Mouse (Mus musculus): ENCODE data around the gene Tecpr2. TPM values are rescaled to one million over a fixed set of nuclear protein-coding genes. Genes with fewer than 3 reads are reported as not detected.

Tecpr2 gene
- polyA plus RNA-seq, 1 experiment from 2014 or later: 1.2 TPM

DNA sequence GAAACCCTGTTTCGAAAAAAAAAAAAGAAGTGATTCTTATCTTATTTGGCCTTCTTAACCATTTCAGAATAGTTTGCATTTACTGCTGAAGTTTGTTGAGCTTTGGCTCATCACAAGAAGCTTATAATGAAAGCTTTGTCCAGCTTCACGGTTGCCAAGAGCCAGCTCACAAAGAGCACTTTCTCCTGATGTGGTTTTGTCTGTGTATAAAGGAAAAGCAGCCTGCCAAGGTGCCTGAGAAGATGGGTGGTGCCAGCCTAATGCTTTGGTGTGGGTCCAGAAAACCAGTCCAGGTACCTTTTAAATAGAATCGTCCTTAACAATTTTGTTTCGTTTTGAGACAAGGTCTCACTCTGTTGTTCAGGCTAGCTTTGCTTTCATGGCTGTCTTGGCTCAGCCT is 13.0 kb downstream of the Tecpr2 start:
- H3K4me3 ChIP-seq (ENCODE audit: low read depth, low read length): no peak overlapping the region
- 59% methylated on average over 4 of the region's 4 CpGs for WGBS
- H3K4me2 ChIP-seq (replicated peaks; ENCODE audit: low read depth): no peak overlapping the region
- no peak overlapping the region for H3K27ac ChIP-seq (replicated peaks)
- no peak overlapping the region for H3K9ac ChIP-seq (ENCODE audit: low read length)
- no peaks in the 10 kb centered on the region for H3K9me3 ChIP-seq (ENCODE audit: control insufficient read depth, low read length)
- TF ChIP-seq EP300 (optimal IDR thresholded peaks at IDR 0.05) (no peak), CTCF (IDR thresholded peaks at IDR 0.05; ENCODE audit: low read depth) (no peak)
- ATAC-seq (ENCODE audit: low FRiP score, low TSS enrichment) (no peak), DNase-seq (ENCODE audit: low spot score) (no peak)
- no peaks in the 10 kb centered on the region for H3K36me3 ChIP-seq (ENCODE audit: control insufficient read depth, insufficient read depth, low read length)
- H3K4me1 ChIP-seq (replicated peaks; ENCODE audit: control insufficient read depth, insufficient read depth): no peaks in the 10 kb centered on the region
- no peaks in the 10 kb centered on the region for H3K27me3 ChIP-seq (ENCODE audit: control insufficient read depth, insufficient read depth, low read length)

DNA sequence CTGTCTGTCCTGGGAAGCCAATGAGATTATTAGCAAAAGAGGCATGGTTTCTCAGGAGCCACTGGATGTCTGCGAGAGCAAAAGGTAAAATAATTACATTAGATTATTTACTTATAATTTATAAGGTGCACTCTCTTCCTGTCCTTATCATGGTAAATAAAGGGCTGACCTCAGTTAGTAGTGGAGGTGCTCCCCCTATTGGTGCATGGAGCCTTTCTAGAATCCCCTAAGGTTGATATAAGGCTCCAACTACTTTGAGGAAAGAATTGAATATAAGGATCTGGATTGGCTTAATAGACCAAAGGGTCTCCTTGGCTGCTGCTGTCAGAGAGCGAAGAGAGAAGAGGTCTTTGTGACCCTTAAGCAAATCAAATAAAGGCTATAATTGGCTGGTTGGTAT is 14.5 kb downstream of the Tecpr2 start:
- 84% methylated on average over 2 of the region's 2 CpGs for WGBS
- TF ChIP-seq EP300 (optimal IDR thresholded peaks at IDR 0.05) (no peak), CTCF (IDR thresholded peaks at IDR 0.05; ENCODE audit: low read depth) (peak; percentile 61)
- Histone ChIP-seq H3K4me1 (replicated peaks; ENCODE audit: control insufficient read depth, insufficient read depth) (no peaks in the 10 kb centered on the region), H3K27ac (replicated peaks) (no peak overlapping the region), H3K36me3 (ENCODE audit: control insufficient read depth, insufficient read depth, low read length) (no peaks in the 10 kb centered on the region), H3K4me2 (replicated peaks; ENCODE audit: low read depth) (no peak overlapping the region), H3K27me3 (ENCODE audit: control insufficient read depth, insufficient read depth, low read length) (no peaks in the 10 kb centered on the region), H3K4me3 (ENCODE audit: low read depth, low read length) (no peak overlapping the region), H3K9ac (ENCODE audit: low read length) (no peak overlapping the region), H3K9me3 (ENCODE audit: control insufficient read depth, low read length) (no peaks in the 10 kb centered on the region)
- DNase-seq (ENCODE audit: low spot score) (no peak), ATAC-seq (ENCODE audit: low FRiP score, low TSS enrichment) (no peak)

DNA sequence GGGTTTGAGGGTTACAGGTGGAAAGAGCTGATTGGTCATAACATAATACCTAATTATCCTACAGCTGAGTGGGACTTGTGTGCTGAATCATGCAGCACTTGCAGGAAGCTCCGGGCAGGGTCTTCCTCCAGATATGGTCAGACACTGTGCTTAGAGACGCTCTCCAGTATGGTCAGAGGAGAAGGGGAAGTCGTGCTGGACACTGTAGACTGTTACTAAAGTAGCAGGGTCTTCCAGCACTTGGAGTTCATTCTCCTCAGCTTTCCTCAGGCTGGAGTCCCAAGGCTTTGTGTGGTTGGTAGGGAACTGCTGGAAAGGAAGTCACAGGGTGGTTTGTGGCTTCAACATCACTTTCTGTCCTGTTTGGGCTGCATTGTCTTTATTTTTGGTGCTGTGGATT is 18.8 kb downstream of the Tecpr2 start:
- ATAC-seq (ENCODE audit: low FRiP score, low TSS enrichment): no peak
- no peak for DNase-seq (ENCODE audit: low spot score)
- no peak for TF ChIP-seq CTCF (IDR thresholded peaks at IDR 0.05; ENCODE audit: low read depth)
- TF ChIP-seq EP300 (optimal IDR thresholded peaks at IDR 0.05): no peak
- Histone ChIP-seq H3K36me3 (ENCODE audit: control insufficient read depth, insufficient read depth, low read length) (no peaks in the 10 kb centered on the region), H3K27me3 (ENCODE audit: control insufficient read depth, insufficient read depth, low read length) (no peaks in the 10 kb centered on the region), H3K4me2 (replicated peaks; ENCODE audit: low read depth) (no peak overlapping the region), H3K4me1 (replicated peaks; ENCODE audit: control insufficient read depth, insufficient read depth) (no peaks in the 10 kb centered on the region), H3K27ac (replicated peaks) (0 out of 2 replicates have a peak overlapping the region, but pooled peaks have one; percentile 35), H3K9me3 (ENCODE audit: control insufficient read depth, low read length) (no peaks in the 10 kb centered on the region), H3K4me3 (ENCODE audit: low read depth, low read length) (no peak overlapping the region), H3K9ac (ENCODE audit: low read length) (no peak overlapping the region)
- 72% methylated on average over 3 of the region's 3 CpGs for WGBS

DNA sequence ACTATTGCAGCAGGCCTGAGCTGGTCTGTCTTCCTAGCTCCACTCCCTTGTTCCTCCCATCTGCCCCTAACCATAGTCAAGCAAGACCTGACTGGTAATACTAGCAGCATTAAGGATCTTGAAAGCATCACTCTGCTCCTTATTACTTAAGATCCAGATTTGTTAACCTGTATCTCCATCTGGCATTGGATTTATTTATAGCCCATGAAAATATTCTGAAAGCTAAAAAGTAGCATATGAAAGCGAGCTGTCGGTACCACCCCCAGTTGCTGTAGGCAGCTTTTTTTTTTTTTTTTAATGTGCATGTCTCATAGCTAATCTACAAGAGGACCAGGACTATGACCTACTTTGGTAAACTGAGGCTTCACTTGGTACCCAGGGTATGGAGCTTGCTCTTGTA is 20.9 kb downstream of the Tecpr2 start:
- TF ChIP-seq EP300 (optimal IDR thresholded peaks at IDR 0.05): no peak
- TF ChIP-seq CTCF (IDR thresholded peaks at IDR 0.05; ENCODE audit: low read depth): no peak
- no peak for ATAC-seq (ENCODE audit: low FRiP score, low TSS enrichment)
- Histone ChIP-seq H3K36me3 (ENCODE audit: control insufficient read depth, insufficient read depth, low read length) (no peaks in the 10 kb centered on the region), H3K27ac (replicated peaks) (no peak overlapping the region), H3K4me3 (ENCODE audit: low read depth, low read length) (no peak overlapping the region), H3K27me3 (ENCODE audit: control insufficient read depth, insufficient read depth, low read length) (no peaks in the 10 kb centered on the region), H3K4me2 (replicated peaks; ENCODE audit: low read depth) (no peak overlapping the region), H3K4me1 (replicated peaks; ENCODE audit: control insufficient read depth, insufficient read depth) (no peaks in the 10 kb centered on the region), H3K9me3 (ENCODE audit: control insufficient read depth, low read length) (no peaks in the 10 kb centered on the region), H3K9ac (ENCODE audit: low read length) (no peak overlapping the region)
- WGBS: 90% methylated on average over 2 of the region's 2 CpGs
- DNase-seq (ENCODE audit: low spot score): no peak

DNA sequence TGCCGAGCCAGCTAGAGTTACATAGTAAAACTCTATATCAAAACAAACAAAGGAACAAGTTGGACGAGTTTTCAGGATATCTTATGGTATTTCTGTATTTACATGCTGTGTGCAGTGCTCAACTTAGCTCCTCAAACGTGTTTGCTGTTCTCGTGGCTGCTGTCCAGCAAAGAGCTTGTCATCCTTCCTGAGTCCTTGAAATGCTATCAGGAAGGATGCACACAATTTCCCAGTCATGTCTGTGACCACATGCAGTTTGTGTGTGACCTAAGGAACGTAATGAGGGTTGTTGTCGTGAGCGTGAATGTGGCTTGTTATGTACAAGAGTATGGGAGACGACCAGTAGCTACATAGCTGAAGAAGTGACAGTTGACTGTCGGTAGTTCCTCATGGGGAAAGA is 26.7 kb downstream of the Tecpr2 start:
- WGBS: 64% methylated on average over 9 of the region's 9 CpGs
- Histone ChIP-seq H3K27me3 (ENCODE audit: control insufficient read depth, insufficient read depth, low read length) (no peaks in the 10 kb centered on the region), H3K4me3 (ENCODE audit: low read depth, low read length) (no peak overlapping the region), H3K27ac (replicated peaks) (no peak overlapping the region), H3K4me2 (replicated peaks; ENCODE audit: low read depth) (no peak overlapping the region), H3K36me3 (ENCODE audit: control insufficient read depth, insufficient read depth, low read length) (peaks cover 3% of the 10 kb centered on the region; the same call in 1 of the 2 replicates), H3K9me3 (ENCODE audit: control insufficient read depth, low read length) (no peaks in the 10 kb centered on the region), H3K4me1 (replicated peaks; ENCODE audit: control insufficient read depth, insufficient read depth) (no peaks in the 10 kb centered on the region), H3K9ac (ENCODE audit: low read length) (no peak overlapping the region)
- TF ChIP-seq EP300 (optimal IDR thresholded peaks at IDR 0.05) (no peak), CTCF (IDR thresholded peaks at IDR 0.05; ENCODE audit: low read depth) (no peak)
- no peak for ATAC-seq (ENCODE audit: low FRiP score, low TSS enrichment)
- DNase-seq (ENCODE audit: low spot score): no peak

DNA sequence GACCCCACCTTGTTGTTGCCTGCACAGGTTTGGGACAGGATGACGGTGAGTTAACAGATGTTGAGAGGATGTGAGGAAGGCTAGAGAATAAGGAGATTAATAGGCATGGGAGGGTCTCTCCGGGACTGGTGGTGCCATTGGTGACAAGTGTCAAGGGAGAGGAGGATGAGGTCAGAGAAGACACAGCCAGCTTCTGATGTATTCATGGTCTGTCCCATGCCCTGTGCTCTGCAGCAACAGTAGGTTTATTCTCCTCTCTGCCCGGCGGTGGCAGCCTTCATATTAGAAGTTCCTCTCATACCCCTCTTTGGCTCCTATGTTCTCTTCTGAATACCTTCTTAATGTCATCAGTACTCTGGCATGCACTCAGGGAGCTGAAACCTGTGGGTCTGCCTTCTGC is 31.2 kb downstream of the Tecpr2 start:
- DNase-seq (ENCODE audit: low spot score): no peak
- peaks cover 3% of the 10 kb centered on the region; the same call in 1 of the 2 replicates for H3K36me3 ChIP-seq (ENCODE audit: control insufficient read depth, insufficient read depth, low read length)
- H3K4me3 ChIP-seq (ENCODE audit: low read depth, low read length): no peak overlapping the region
- TF ChIP-seq EP300 (optimal IDR thresholded peaks at IDR 0.05) (no peak), CTCF (IDR thresholded peaks at IDR 0.05; ENCODE audit: low read depth) (no peak)
- H3K4me2 ChIP-seq (replicated peaks; ENCODE audit: low read depth): no peak overlapping the region
- no peak overlapping the region for H3K27ac ChIP-seq (replicated peaks)
- WGBS: 88% methylated on average over 4 of the region's 4 CpGs
- no peaks in the 10 kb centered on the region for H3K4me1 ChIP-seq (replicated peaks; ENCODE audit: control insufficient read depth, insufficient read depth)
- no peaks in the 10 kb centered on the region for H3K9me3 ChIP-seq (ENCODE audit: control insufficient read depth, low read length)
- no peak for ATAC-seq (ENCODE audit: low FRiP score, low TSS enrichment)
- H3K27me3 ChIP-seq (ENCODE audit: control insufficient read depth, insufficient read depth, low read length): no peaks in the 10 kb centered on the region
- H3K9ac ChIP-seq (ENCODE audit: low read length): no peak overlapping the region
